Mouse (Mus musculus) gastrocnemius, postnatal 10 days (tissue): ENCODE measurements around the gene C2. TPM values are rescaled to one million over a fixed set of nuclear protein-coding genes. Genes with fewer than 3 reads are reported as not detected.

ENCODE experiments used
- DNase-seq: peaks from one replicate; pipeline ENCODE4 v3.0.0; 2021; ENCODE audit warnings: mixed read lengths
- long read RNA-seq, 2 experiments: library from polyadenylated mRNA; stranded (forward); transcript quantifications; one replicate each; pipeline ENCODE4 v2.0.0; 2021
- total RNA-seq, 2 experiments: library from RNA; stranded (reverse); gene quantifications; 2 replicates each; pipeline ENCODE4 v1.2.3; 2021

The C2 gene
- 1 to 10 TPM; 4.3 to 5.6 TPM for total RNA-seq
- long read RNA-seq, experiment 1, transcript C2-201 (18 exons, 2,641 nt), result major isoform, 7 of 8 reads
- long read RNA-seq, experiment 1, partial matches to known transcripts, result 1 of 8 reads
- long read RNA-seq, experiment 1, other reads (novel, unspliced or antisense), result 0 of 8 reads
- long read RNA-seq, experiment 2, partial matches to known transcripts, result 0 of 4 reads
- long read RNA-seq, experiment 2, other reads (novel, unspliced or antisense), result 0 of 4 reads

- DNase-seq, result peak; percentile 80
These were observed at the start of gene C2, which contains the start of gene Ehmt2 for GRCm38 (mm10) chr17:34898160-34898586. Gene C2, minus strand, starts transcription at chr17:34898265. Gene Ehmt2, plus strand, starts transcription at chr17:34898469.

- DNase-seq, result no peak
These were observed 49.5 kb upstream of the C2 start for GRCm38 (mm10) chr17:34947606-34948005.

DNA sequence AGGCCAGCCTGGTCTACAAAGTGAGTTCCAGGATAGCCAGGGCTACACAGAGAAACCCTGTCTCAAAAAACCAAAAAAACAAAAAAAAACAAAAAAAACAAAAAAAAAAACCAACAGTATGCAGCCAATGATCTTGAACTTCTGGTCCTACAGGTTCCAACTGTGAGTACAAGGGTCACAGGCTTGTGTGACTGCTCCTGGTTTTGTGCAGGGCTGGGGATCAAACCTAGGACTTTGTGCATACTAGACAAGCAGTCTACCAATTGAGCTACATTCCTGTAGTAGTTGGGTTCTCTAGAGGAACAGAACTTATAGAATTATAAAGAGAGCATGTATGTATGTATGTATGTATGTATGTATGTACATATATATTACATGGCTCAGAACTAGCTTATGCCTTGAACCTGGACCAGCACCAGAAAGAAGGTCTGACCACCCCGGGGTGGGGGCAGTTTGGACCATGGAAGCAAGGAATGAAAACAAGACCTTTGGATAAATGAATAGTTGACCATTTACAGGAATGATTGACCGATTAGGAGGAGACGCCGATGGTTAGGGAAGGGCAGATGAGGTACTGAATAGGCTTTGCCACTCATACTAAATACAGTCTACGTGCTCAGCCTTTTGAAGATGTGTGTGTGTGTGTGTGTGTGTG, 48.5 kb upstream of the C2 start:
- DNase-seq, result no peak

DNA sequence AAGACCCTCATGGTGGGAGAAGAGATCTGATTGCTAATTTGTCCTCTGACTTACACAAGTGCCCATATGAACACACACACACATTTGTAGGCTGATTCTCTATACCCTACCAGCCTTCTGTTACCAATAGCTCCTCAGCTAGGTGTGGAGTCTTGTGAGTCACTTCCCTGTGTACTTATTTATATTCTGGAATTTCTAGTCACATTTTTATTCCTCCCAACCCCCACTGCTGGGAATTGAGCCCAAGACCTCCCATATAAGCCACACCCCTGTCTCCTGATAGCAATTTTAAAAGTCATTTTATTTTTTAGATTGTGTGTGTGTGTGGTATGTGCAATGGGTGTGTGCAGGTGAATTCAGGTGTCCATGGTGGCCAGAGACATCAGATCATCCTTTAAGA, 46.3 kb upstream of the C2 start:
- no peak for DNase-seq

DNA sequence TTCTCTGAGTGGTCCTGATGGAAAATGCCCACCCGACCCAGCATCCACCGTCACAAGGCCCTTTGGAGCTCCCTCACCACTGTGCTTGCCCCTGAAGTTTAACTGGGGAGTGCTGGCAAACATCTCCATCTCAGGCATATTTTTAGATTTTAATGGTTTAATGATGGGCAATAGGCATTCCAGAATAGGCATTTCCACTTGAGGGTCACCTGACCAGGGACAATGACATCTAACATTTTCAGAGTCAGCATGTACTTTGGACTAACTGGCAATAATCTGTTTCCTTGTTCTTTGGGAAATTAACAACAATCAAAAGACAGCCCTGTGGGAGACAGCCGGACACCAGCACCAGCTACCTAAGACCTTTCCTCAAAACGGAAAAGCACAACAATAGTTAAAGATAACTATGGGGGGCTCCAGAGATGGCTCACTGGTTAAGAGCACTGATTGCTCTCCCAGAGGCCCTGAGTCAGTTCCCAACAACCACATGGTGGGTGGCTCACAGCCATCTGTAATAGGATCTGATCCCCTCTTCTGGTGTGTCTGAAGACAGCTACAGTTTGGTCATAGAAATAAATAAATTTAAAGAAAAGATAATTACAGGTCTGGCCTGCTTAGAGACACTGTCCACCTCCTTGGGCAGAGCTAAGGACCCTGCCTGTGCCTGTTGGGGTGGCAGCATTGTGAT, 45.2 kb upstream of the C2 start:
- DNase-seq, result no peak

DNA sequence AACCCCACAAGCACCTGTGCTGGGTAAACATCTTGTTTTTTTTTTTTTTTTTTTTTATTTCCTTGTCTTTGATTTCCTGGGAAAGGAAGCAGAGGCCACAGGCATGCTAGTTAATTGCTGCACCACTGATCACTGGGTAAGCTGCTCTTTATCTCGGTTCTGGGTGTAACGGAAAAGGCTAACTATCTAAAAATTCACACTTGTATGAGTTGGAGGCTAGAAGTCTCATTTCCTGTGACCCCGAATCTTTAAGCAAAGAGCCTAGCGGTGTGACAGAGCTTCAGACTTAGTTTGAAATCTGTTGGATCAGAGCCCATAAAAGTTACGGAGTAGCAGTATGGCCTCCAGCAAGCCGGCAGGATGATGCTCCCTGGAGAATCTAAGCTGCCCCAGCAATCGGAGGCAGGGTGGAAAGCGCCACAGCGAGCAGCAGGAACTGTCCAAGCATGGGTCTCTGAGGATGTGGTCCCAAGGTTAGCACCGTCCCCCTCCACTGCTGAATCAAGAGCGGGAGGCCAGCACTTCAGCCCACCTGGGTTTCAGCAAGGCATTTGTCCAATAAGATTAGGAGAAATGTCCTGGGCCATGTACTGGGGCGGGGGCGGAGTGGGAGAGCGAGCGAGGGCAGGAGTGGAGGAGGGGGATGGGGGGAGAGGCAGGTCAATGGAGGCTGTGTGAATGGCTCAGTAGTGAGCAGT, 43.4 kb upstream of the C2 start:
- no peak for DNase-seq

GRCm38 (mm10) chr17:34937960-34938505, 40.0 kb upstream of the C2 start:
- DNase-seq, result no peak

DNA sequence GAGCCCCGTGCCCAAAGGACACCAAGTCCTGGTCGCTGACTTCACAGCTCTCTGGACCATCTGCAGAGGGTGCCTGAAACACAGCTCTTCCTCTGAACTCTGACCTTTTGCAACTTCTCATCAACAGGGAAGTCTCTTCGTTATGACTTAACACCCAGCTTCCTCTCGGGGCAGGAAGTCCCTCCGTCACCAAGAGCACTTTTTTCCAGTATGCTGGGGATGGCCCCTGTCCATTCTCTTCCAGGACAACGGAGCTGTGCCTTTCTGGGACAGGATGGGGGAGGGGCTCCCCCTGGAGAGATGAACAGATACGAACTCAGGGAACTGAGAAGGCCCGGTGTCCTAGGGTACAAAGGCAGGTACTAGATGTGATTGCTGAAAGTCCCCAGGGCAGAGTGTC, 36.8 kb upstream of the C2 start:
- no peak for DNase-seq

- no peak for DNase-seq
These were observed 36.0 kb upstream of the C2 start for GRCm38 (mm10) chr17:34934031-34934430.

DNA sequence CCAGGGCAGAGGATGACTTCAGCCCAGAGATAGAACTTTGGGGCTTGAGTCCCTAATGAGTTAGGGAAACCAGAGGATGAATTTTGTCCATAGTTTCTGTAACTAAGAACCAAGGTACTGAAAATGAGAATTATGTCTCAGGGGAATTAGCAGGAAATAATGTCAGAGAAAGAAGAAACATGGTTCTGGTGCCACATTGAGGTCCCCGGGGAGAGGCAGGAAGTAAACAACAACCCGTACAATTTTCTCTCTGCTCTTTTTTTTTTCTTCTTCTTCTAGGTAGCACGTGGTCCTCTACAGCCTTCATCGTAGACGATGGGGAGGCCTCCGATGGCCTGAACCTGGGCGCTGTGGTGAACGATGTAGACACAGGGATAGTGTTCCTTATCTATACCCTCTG, 34.2 kb upstream of the C2 start:
- DNase-seq, result no peak

- DNase-seq, result no peak
These were observed 33.7 kb upstream of the C2 start for GRCm38 (mm10) chr17:34931735-34932098.

- peak; percentile 98 for DNase-seq
These were observed 33.1 kb upstream of the C2 start, which contains the start of gene Neu1 for GRCm38 (mm10) chr17:34931061-34931734. Gene Neu1, plus strand, starts transcription at chr17:34931253.

DNA sequence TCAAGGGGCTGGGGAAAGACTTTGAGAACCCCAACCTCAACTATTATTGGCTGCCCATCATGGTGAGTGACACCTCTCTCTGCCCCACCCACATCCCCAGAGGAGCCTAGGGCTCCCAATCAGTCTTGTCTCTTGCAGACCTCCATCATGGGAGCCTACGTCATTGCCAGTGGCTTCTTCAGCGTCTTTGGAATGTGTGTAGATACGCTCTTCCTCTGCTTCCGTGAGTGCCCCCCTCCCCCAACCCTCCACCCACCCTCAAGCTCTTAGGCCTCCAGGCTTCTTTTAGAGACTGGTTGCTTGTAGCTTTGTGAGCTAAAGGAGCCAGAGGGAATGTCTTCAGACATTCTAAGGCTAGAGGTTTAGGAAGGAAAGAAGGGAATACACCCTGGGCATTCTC, 30.8 kb upstream of the C2 start:
- no peak for DNase-seq

DNA sequence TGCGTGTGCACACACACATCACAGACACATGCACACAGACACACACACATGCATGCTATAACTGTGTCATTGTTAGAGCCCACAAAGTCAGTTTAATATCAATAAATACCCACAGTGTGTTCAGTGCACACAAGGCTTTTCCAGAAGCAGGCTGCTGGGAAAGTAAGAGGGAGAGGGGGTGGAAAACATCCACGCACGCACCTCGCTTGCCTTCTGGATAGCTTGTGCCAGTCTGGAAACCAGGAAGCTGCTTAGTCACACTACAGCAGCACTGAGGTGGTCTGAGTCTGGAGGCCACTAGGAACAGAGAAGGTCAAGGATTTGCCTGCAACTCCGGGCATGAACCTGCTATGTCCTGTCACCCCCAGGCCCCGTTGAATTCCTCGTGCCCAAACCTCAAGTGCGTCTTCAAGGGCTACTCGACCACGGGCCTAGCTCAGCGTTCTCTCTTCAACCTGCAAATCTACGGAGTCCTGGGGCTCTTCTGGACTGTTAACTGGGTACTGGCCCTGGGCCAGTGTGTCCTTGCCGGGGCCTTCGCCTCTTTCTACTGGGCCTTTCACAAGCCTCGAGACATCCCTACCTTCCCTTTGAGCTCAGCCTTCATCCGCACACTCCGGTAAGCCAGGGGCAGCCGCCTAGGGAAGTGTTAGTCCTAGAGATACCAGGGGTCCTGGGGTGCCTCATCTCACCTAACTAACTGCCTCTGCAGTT, 29.4 kb upstream of the C2 start:
- DNase-seq, result no peak

DNA sequence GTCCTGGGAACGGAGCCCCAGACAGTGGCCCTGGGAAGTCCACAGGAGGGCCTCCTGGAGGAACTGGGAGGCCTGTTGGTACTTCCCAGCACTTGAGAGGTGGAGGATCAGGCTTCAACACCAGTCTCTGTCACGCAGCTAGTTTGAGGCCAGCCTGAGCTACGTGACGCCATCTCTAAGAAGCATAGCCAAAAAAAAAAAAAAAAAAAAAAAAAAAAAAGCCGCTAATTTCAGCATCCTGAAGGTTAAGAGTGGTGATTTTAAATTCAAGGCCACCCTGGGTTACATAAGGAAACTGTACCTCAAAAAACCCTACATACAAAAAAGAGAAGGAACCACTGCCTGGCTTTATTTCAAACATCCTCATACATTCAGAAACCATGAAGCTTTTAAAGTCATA, 26.2 kb upstream of the C2 start:
- DNase-seq, result no peak

DNA sequence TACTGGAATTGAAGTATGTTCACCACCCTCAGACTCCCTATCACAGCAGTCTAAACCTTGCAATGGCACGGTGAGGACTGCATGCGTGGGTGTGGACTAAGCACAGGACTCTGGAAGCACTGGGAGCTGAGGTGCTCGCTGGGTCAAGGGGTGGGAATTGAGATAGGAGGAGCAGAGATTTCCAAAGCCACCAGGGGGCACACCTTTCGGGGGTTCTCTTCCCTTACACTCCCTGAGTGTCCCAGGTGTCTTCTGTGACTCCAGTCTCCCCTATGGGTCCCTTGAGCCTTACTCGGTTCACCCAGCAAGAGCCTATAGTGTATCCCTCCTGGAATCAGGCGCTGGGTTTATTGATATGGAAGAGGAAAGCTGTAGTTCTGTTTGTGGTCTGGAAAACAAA, 24.9 kb upstream of the C2 start:
- DNase-seq, result no peak

- no peak for DNase-seq
These were observed 19.1 kb upstream of the C2 start for GRCm38 (mm10) chr17:34917188-34917587.

- no peak for DNase-seq
These were observed 18.3 kb upstream of the C2 start for GRCm38 (mm10) chr17:34916316-34916715.

DNA sequence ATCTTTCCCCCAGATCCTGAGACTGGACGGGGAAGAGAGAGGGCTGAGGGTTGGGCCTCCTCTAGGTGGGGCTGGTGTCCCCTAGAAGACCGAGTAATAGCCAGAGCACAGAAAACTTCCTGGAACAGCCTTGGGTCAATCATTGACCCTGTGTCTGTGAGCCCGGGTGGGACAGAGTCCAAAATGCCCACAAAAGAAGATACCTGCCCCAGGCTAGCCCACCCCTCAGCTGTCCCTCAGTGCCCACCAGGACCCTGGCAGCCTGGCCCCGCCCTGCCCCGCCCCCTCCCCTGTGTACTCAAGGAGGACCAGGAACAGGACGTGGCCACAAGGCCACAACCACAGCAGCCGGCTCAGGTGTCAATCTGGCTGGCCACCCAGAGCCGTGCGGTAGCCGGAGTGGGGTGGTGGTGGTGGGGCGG, 17.4 kb upstream of the C2 start:
- DNase-seq, result no peak

- DNase-seq, result no peak
These were observed 16.0 kb upstream of the C2 start, which contains the start of gene Slc44a4 for GRCm38 (mm10) chr17:34913930-34914665. Gene Slc44a4, plus strand, starts transcription at chr17:34914466.
